Mouse (Mus musculus) liver, postnatal 0 days (tissue): ENCODE data around the gene Tldc1.

Source experiments
- CTCF ChIP-seq: sonication (generic); IDR thresholded peaks from 2 replicates; pipeline ENCODE4 v1.5.1; 2016; ENCODE audit warnings: antibody characterized with exemption, low read depth
- EP300 ChIP-seq: IDR thresholded peaks from 2 replicates; pipeline ENCODE4 v1.6.1; 2016; ENCODE audit warnings: antibody characterized with exemption, low read depth, mild to moderate bottlenecking

- TF ChIP-seq EP300 (no peak), CTCF (no peak)
Measured at GRCm38 (mm10) chr8:119780402-119781049, 2.3 kb upstream of the Tldc1 start.
